Mouse (Mus musculus) spleen, adult 12 weeks (tissue): ENCODE data around the gene Rbm4.

Experiments used
- DNase-seq: peaks from one replicate; pipeline ENCODE4 v3.0.0; 2022; ENCODE audit warnings: low spot score

Rbm4 gene

DNA sequence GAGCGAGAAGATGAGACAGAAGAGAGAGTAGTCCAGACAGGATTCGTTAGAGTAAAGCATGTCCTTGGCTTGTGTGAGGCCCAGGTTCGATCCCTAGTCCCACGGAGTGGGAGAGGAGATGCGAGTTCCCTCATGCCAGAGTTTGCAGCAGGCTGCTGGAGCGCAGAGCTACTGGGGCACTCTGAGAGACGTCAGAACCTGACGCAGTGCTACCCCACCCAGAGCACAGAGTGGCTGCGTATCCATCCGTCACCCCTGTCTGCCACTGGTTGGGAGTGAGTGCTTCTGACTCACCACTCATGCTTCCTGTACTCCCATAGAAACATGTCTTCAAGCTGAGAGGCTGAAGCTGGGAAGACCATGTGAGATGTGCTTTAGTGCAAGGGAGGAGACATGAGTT, 52.2 kb downstream of the Rbm4 start:
- DNase-seq, result no peak

DNA sequence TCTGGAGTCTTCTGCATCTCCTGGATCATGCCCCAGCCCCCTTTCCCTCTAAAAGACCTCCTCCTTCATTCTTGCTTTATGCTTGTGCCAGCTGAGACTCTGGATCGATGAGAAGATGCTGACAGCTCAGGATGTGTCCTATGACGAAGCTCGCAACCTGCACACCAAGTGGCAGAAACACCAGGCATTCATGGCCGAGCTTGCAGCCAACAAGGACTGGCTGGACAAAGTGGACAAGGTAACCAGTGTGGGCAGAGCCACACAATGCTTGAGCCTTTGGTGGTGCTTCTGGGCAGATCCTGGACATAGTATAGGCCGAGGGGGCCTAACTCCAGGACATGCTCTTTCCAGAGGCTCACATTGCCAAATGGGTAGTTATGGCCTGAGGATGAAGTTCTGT, 53.9 kb downstream of the Rbm4 start:
- no peak for DNase-seq

DNA sequence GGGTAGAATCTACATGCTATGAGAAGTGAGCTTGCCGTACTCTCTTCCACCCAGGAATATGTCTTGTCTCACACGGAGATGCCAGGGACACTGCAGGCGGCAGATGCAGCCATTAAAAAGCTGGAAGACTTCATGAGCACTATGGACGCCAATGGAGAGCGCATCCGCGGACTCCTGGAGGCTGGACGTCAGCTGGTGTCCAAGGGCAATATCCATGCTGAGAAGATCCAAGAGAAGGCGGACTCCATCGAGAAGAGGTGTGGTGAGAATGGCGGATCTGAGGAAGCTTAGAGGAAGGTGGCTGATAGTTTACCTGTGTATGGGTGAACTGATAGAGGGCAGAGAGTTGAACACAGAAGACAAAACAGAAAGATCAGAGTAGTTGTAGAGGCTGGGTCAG, 54.6 kb downstream of the Rbm4 start:
- DNase-seq, result no peak

DNA sequence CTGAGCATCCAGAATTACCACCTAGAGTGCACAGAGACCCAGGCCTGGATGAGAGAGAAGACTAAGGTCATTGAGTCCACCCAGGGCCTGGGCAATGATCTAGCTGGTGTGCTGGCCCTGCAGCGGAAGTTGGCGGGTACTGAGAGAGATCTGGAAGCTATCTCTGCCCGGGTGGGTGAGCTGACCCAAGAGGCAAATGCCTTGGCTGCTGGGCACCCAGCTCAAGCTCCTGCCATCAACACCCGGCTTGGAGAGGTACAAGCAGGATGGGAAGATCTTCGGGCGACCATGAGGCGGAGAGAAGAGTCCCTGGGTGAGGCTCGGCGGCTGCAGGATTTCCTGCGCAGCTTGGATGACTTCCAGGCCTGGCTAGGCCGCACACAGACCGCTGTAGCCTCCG, 55.8 kb downstream of the Rbm4 start:
- no peak for DNase-seq
